Mouse (Mus musculus): ENCODE data around the gene Dand5. TPM values are rescaled to one million over a fixed set of nuclear protein-coding genes. Genes with fewer than 3 reads are reported as not detected.

The Dand5 gene
- polyA plus RNA-seq, 1 experiment: 2.1 TPM

DNA sequence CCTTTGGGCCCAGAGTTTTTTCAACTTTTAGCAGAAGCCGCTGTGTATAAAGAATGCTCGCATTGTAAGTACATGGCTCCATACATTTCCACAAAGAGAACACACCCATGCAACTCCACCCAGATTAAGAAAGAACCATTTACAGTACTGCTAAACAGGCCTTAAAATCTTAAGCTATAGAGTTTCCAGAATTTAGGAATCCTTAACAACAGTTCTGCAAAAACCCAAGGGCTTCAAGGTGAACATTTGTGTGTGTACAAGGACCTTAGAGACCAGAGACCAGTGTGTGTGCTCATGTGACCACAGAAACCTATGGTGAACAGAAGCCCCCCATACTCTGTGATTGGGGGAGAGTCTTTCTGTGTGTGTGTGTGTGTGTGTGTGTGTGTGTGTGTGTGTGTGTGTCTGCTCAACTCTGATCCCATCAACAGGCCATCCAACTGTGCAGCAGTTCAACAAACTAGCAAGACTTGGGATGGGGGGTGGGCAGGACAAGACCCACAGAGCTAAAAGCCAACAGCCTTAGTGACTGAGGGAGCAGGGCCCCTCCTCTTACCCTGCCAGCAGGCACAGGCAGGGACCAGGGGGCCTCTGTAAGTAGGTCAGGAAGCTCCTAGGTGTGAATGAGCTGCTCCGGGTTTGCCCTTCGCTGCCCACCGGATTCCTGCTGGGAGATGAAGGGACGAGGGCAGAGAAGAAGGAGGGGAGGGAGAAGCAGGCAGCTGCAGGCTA lies 41.5 kb downstream of the Dand5 start:
- Histone ChIP-seq H3K27ac (ENCODE audit: insufficient read depth, low read depth, low read length) (no peak overlapping the region), H3K4me1 (ENCODE audit: control insufficient read depth, insufficient read depth, insufficient read length, low read length) (peaks cover 21% of the 10 kb centered on the region), H3K27me3 (ENCODE audit: control insufficient read depth, insufficient read depth, low read length) (peaks cover 20% of the 10 kb centered on the region), H3K4me3 (ENCODE audit: low read depth, low read length) (no peak overlapping the region), H3K36me3 (ENCODE audit: control insufficient read depth, insufficient read depth, low read length) (no peaks in the 10 kb centered on the region)
- TF ChIP-seq POLR2A (IDR thresholded peaks at IDR 0.05; ENCODE audit: low read depth, low read length) (no peak), CTCF (IDR thresholded peaks at IDR 0.05; ENCODE audit: extremely low read depth, insufficient read length, insufficient replicate concordance, low read depth, low read length) (no peak)
- WGBS: 88% methylated on average over 6 of the region's 6 CpGs

DNA sequence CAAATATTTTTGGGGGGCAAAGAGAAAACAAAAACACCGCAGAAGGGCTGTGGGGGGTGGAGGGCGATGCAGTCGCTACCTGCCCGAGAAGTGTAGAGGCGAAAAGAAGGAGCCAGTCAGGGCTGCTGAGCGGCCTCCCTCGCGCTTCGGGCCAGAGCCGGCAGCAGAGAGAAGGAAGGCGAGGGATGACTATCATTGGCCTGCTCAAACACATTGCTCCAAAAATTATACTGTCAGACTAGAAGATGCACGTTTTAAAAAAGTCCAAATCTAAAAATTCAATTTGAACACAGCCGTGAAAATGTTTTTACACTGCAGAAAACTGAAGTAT lies 42.4 kb downstream of the Dand5 start:
- peaks cover 13% of the 10 kb centered on the region for H3K27me3 ChIP-seq (ENCODE audit: control insufficient read depth, insufficient read depth, low read length)
- H3K36me3 ChIP-seq (ENCODE audit: control insufficient read depth, insufficient read depth, low read length): no peaks in the 10 kb centered on the region
- WGBS: 79% methylated on average over 13 of the region's 13 CpGs
- TF ChIP-seq CTCF (IDR thresholded peaks at IDR 0.05; ENCODE audit: extremely low read depth, insufficient read length, insufficient replicate concordance, low read depth, low read length) (no peak), POLR2A (IDR thresholded peaks at IDR 0.05; ENCODE audit: low read depth, low read length) (no peak)
- H3K4me1 ChIP-seq (ENCODE audit: control insufficient read depth, insufficient read depth, insufficient read length, low read length): peaks cover 22% of the 10 kb centered on the region
- no peak overlapping the region for H3K27ac ChIP-seq (ENCODE audit: insufficient read depth, low read depth, low read length)
- H3K4me3 ChIP-seq (ENCODE audit: low read depth, low read length): no peak overlapping the region

DNA sequence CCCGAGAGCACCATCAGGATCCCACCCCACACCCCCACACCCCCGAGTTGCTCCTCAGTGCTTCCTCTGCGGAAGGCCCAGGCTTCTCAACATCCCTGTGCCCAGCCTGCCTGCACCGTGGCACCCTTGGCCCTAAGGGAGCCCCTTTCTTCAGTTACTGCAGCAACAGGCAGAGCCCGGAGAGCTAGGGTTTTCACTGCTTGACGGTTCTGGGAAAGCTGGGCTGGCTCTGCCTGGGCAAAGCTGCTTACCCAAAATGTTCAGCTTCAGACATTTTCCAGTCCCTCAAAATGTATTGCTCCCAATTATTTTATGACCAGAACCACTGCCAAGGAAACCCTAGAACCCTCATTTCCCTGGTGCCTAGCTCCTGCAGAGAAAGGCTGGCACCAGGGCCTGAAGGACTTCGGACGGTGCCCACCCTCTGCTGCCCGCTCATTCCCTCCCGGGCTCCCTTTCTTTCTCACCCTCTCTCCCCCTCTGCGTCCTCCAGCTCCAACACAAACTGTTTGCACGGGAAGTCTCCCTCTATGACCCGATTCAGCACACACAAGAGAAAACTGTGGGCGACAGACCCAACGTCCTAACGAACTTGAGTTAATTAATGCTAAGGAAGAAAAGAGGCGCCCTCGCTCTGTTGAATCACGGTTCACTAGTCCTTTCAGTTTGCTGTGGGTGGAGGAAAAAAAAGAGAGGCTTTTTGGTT lies 43.0 kb downstream of the Dand5 start:
- Histone ChIP-seq H3K27ac (ENCODE audit: insufficient read depth, low read depth, low read length) (no peak overlapping the region), H3K4me1 (ENCODE audit: control insufficient read depth, insufficient read depth, insufficient read length, low read length) (peaks cover 20% of the 10 kb centered on the region), H3K27me3 (ENCODE audit: control insufficient read depth, insufficient read depth, low read length) (peaks cover 8% of the 10 kb centered on the region), H3K36me3 (ENCODE audit: control insufficient read depth, insufficient read depth, low read length) (no peaks in the 10 kb centered on the region), H3K4me3 (ENCODE audit: low read depth, low read length) (no peak overlapping the region)
- TF ChIP-seq CTCF (IDR thresholded peaks at IDR 0.05; ENCODE audit: extremely low read depth, insufficient read length, insufficient replicate concordance, low read depth, low read length) (no peak), POLR2A (IDR thresholded peaks at IDR 0.05; ENCODE audit: low read depth, low read length) (no peak)
- 61% methylated on average over 19 of the region's 19 CpGs for WGBS

GRCm38 (mm10) chr8:84778638-84779380 lies 43.8 kb downstream of the Dand5 start:
- H3K36me3 ChIP-seq (ENCODE audit: control insufficient read depth, insufficient read depth, low read length): no peaks in the 10 kb centered on the region
- WGBS: 79% methylated on average over 11 of the region's 11 CpGs
- no peaks in the 10 kb centered on the region for H3K27me3 ChIP-seq (ENCODE audit: control insufficient read depth, insufficient read depth, low read length)
- H3K4me1 ChIP-seq (ENCODE audit: control insufficient read depth, insufficient read depth, insufficient read length, low read length): peaks cover 13% of the 10 kb centered on the region
- H3K27ac ChIP-seq (ENCODE audit: insufficient read depth, low read depth, low read length): 0 out of 2 replicates have a peak overlapping the region, but pooled peaks have one; percentile 15
- no peak overlapping the region for H3K4me3 ChIP-seq (ENCODE audit: low read depth, low read length)
- TF ChIP-seq CTCF (IDR thresholded peaks at IDR 0.05; ENCODE audit: extremely low read depth, insufficient read length, insufficient replicate concordance, low read depth, low read length): no peak
- TF ChIP-seq POLR2A (IDR thresholded peaks at IDR 0.05; ENCODE audit: low read depth, low read length): no peak

- TF ChIP-seq POLR2A (IDR thresholded peaks at IDR 0.05; ENCODE audit: low read depth, low read length): no peak
- no peak for TF ChIP-seq CTCF (IDR thresholded peaks at IDR 0.05; ENCODE audit: extremely low read depth, insufficient read length, insufficient replicate concordance, low read depth, low read length)
- Histone ChIP-seq H3K27ac (ENCODE audit: insufficient read depth, low read depth, low read length) (0 out of 2 replicates have a peak overlapping the region, but pooled peaks have one; percentile 15), H3K4me3 (ENCODE audit: low read depth, low read length) (no peak overlapping the region), H3K4me1 (ENCODE audit: control insufficient read depth, insufficient read depth, insufficient read length, low read length) (peaks cover 13% of the 10 kb centered on the region), H3K27me3 (ENCODE audit: control insufficient read depth, insufficient read depth, low read length) (no peaks in the 10 kb centered on the region), H3K36me3 (ENCODE audit: control insufficient read depth, insufficient read depth, low read length) (no peaks in the 10 kb centered on the region)
- 70% methylated on average over 10 of the region's 10 CpGs for WGBS
These were observed 44.6 kb downstream of the Dand5 start for GRCm38 (mm10) chr8:84777899-84778637.

- H3K4me3 ChIP-seq (ENCODE audit: low read depth, low read length): no peak overlapping the region
- H3K36me3 ChIP-seq (ENCODE audit: control insufficient read depth, insufficient read depth, low read length): no peaks in the 10 kb centered on the region
- 89% methylated on average over 1 of the region's 1 CpGs for WGBS
- no peaks in the 10 kb centered on the region for H3K27me3 ChIP-seq (ENCODE audit: control insufficient read depth, insufficient read depth, low read length)
- no peak overlapping the region for H3K27ac ChIP-seq (ENCODE audit: insufficient read depth, low read depth, low read length)
- TF ChIP-seq CTCF (IDR thresholded peaks at IDR 0.05; ENCODE audit: extremely low read depth, insufficient read length, insufficient replicate concordance, low read depth, low read length) (no peak), POLR2A (IDR thresholded peaks at IDR 0.05; ENCODE audit: low read depth, low read length) (no peak)
- peaks cover 18% of the 10 kb centered on the region for H3K4me1 ChIP-seq (ENCODE audit: control insufficient read depth, insufficient read depth, insufficient read length, low read length)
These were observed 46.1 kb downstream of the Dand5 start for GRCm38 (mm10) chr8:84776569-84776968.

Measured in small intestine, adult 2 months (tissue).